Comparison of ENCODE assay signal across 8 mouse cellular contexts in genomic region chr11:119037780-119038401, GRCm38 (mm10). TPM values are rescaled to one million over a fixed set of nuclear protein-coding genes. Genes with fewer than 3 reads are reported as not detected.
DNase-seq lines count a peak whose midpoint lies in the region; ATAC-seq and TF ChIP-seq lines count a peak whose summit lies in the region.

No protein-coding gene starts in this region.

- WGBS in limb, embryonic 14.5 days: 8% methylated on average over 18 of the region's 18 CpGs
- WGBS in stomach, embryonic 16.5 days: 33% methylated on average over 18 of the region's 18 CpGs

- no peaks in the 10 kb centered on the region for H3K9me3 ChIP-seq in limb, embryonic 14.5 days (ENCODE audit: control insufficient read depth, low read length)
- H3K9me3 ChIP-seq in stomach, embryonic 16.5 days (replicated peaks; ENCODE audit: control insufficient read depth, low read length): no peaks in the 10 kb centered on the region

- no peak overlapping the region for H3K27ac ChIP-seq in limb, embryonic 14.5 days (replicated peaks; ENCODE audit: low read depth, low read length)
- H3K27ac ChIP-seq in stomach, embryonic 16.5 days (ENCODE audit: low read length): no peak overlapping the region

- peak overlapping the region; percentile 52 for H3K4me3 ChIP-seq in limb, embryonic 14.5 days (replicated peaks; ENCODE audit: low read length)
- peak overlapping the region; percentile 50 for H3K4me3 ChIP-seq in stomach, embryonic 16.5 days (replicated peaks; ENCODE audit: low read length)

- TF ChIP-seq POLR2A in limb, embryonic 14.5 days (IDR thresholded peaks at IDR 0.05; ENCODE audit: borderline replicate concordance, extremely low read depth, insufficient read depth, insufficient read length): no peak

- H3K36me3 ChIP-seq in limb, embryonic 14.5 days (ENCODE audit: control insufficient read depth, insufficient read depth, low read length): peaks cover 9% of the 10 kb centered on the region
- no peaks in the 10 kb centered on the region for H3K36me3 ChIP-seq in stomach, embryonic 16.5 days (ENCODE audit: control insufficient read depth, insufficient read depth, low read length)

- H3K4me2 ChIP-seq in limb, embryonic 14.5 days (replicated peaks; ENCODE audit: low read depth, low read length, severe bottlenecking): peak overlapping the region; percentile 89
- H3K4me2 ChIP-seq in stomach, embryonic 16.5 days (ENCODE audit: low read depth, low read length): peak overlapping the region; percentile 61

- peak overlapping the region; percentile 50 for H3K9ac ChIP-seq in limb, embryonic 14.5 days (ENCODE audit: low read depth, low read length, severe bottlenecking)
- H3K9ac ChIP-seq in stomach, embryonic 16.5 days (ENCODE audit: low read length): peak overlapping the region; percentile 65; the same call in 1 of the 2 replicates

- peak; percentile 35 for DNase-seq in cerebellum, adult 9-10 months
- DNase-seq in cerebellum, adult 11 months: no peak
- DNase-seq in retina, postnatal 1 day: peak; percentile 54
- DNase-seq in retina, embryonic 14.5 days (ENCODE audit: low spot score): no peak
- DNase-seq in limb, embryonic 14.5 days (ENCODE audit: low spot score): no peak
- DNase-seq in spleen, postnatal 10 days (ENCODE audit: low spot score in 2 of 2): no peak
- no peak for DNase-seq in urinary bladder, adult 18-20 months (ENCODE audit: low spot score in 2 of 2)

- ATAC-seq in limb, embryonic 14.5 days (ENCODE audit: low FRiP score, low read depth): no peak
- ATAC-seq in stomach, embryonic 16.5 days (ENCODE audit: insufficient read depth, low FRiP score): no peak

- H3K4me1 ChIP-seq in limb, embryonic 14.5 days (ENCODE audit: control insufficient read depth, insufficient read depth, low read length): peaks cover 55% of the 10 kb centered on the region
- peaks cover 37% of the 10 kb centered on the region for H3K4me1 ChIP-seq in stomach, embryonic 16.5 days (ENCODE audit: control insufficient read depth, insufficient read depth, low read length)

- H3K27me3 ChIP-seq in limb, embryonic 14.5 days (ENCODE audit: control insufficient read depth, insufficient read depth, low read length): peaks cover 48% of the 10 kb centered on the region
- H3K27me3 ChIP-seq in stomach, embryonic 16.5 days (ENCODE audit: control insufficient read depth, insufficient read depth, low read length): peaks cover 64% of the 10 kb centered on the region

RNA-seq across cellular contexts. Expression of gene Cbx8, which starts 2.9 kb away (rescaled TPM):
- polyA plus RNA-seq in limb, embryonic 14.5 days (2012; rRNA removed): 6.9 and 7.2 TPM in 2 replicates
- 10.1 and 12.6 TPM in 2 replicates for polyA plus RNA-seq in limb, embryonic 14.5 days (2014; fragmentation: Nextera tagmentation; extraction: Ambion mirVana)
- polyA plus RNA-seq in stomach, embryonic 16.5 days (2015; fragmentation: Nextera tagmentation; extraction: Ambion mirVana): 5.8 and 6.4 TPM in 2 replicates

RNA-seq across cellular contexts. Expression of gene Cbx2, which starts 15.1 kb away (rescaled TPM):
- 35.7 and 40.4 TPM in 2 replicates for polyA plus RNA-seq in limb, embryonic 14.5 days (2012; rRNA removed)
- 29.1 and 35.5 TPM in 2 replicates for polyA plus RNA-seq in limb, embryonic 14.5 days (2014; fragmentation: Nextera tagmentation; extraction: Ambion mirVana)
- 15.2 and 16.5 TPM in 2 replicates for polyA plus RNA-seq in stomach, embryonic 16.5 days (2015; fragmentation: Nextera tagmentation; extraction: Ambion mirVana)

RNA-seq across cellular contexts. Expression of gene Cbx4, which starts 48.1 kb away (rescaled TPM):
- polyA plus RNA-seq in limb, embryonic 14.5 days (2012; rRNA removed): 23.1 and 24.3 TPM in 2 replicates
- polyA plus RNA-seq in limb, embryonic 14.5 days (2014; fragmentation: Nextera tagmentation; extraction: Ambion mirVana): 10.9 and 11.4 TPM in 2 replicates
- 8.5 and 10.1 TPM in 2 replicates for polyA plus RNA-seq in stomach, embryonic 16.5 days (2015; fragmentation: Nextera tagmentation; extraction: Ambion mirVana)

RNA-seq across cellular contexts. Expression of gene Enpp7, which starts 49.9 kb away (rescaled TPM):
- polyA plus RNA-seq in limb, embryonic 14.5 days (2012; rRNA removed): 0.05 and 0.08 TPM in 2 replicates
- not detected in 2 replicates for polyA plus RNA-seq in limb, embryonic 14.5 days (2014; fragmentation: Nextera tagmentation; extraction: Ambion mirVana)
- not detected in 2 replicates for polyA plus RNA-seq in stomach, embryonic 16.5 days (2015; fragmentation: Nextera tagmentation; extraction: Ambion mirVana)

Comparison
In these comparisons a context has a peak if more than half of its experiments do, and no peak if none do; other contexts are left out.
1. DNase-seq: peak in cerebellum, adult 9-10 months (single experiment) and retina, postnatal 1 day (single experiment); none in cerebellum, adult 11 months (single experiment), retina, embryonic 14.5 days (single experiment), limb, embryonic 14.5 days (single experiment), spleen, postnatal 10 days (0 of 2) and urinary bladder, adult 18-20 months (0 of 2).